Mouse (Mus musculus) inflammation-experienced regulatory T-cells, adult 6 months (primary cell): ENCODE data around the gene Asf1a. TPM values are rescaled to one million over a fixed set of nuclear protein-coding genes. Genes with fewer than 3 reads are reported as not detected.
"Not testable (repeated sequence)": the region's sequence is repeated elsewhere in the genome, so short reads cannot be mapped to it uniquely, and the experiment has no call there.

Source experiments
- ATAC-seq: one replicate; pipeline ENCODE4 v1.8.0; 2017
- polyA plus RNA-seq, 3 experiments: library from polyadenylated mRNA; unstranded; fragments of 100-300 nt; shearing (Covaris generic); gene quantifications; one replicate each; pipeline ENCODE4 v1.2.1; 2017

The Asf1a gene
- 10 to 100 TPM in 1 of 3 experiments, 1 to 10 TPM in 2; 6.5 to 12.8 (median 8.3) TPM for polyA plus RNA-seq

DNA sequence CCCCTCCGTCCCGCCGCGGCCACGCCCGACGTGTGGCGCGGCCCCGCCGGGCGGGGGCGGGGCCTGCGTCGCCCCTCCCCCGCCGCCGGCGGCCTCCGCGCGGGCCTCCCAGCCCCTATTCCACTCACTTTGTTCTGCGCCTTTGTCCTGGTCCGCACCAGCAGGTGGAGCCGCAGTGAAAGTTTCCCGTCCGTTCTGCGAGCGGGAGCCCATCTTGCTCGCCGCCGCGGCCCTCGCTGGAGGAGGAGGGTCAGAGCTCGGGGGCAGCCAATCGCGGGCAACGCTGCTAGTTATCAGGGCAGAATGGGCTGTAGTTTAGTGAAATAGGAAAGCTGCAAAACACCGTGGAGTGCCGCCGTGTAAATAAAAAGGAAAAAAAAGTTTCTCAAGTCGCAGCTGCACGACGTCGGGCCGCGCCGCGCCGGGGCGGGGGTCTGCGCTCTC lies at the start of gene Asf1a:
TSS of gene Asf1a (plus strand) at position 81 of the 444 bp plus-strand sequence.
- peak; percentile 87 for ATAC-seq

- ATAC-seq, result no peak
Measured at GRCm38 (mm10) chr10:53562001-53562400, 34.6 kb upstream of the Asf1a start.

GRCm38 (mm10) chr10:53565538-53565937 lies 31.0 kb upstream of the Asf1a start:
- ATAC-seq, result no peak

GRCm38 (mm10) chr10:53568531-53568930 lies 28.0 kb upstream of the Asf1a start:
- ATAC-seq, result no peak

DNA sequence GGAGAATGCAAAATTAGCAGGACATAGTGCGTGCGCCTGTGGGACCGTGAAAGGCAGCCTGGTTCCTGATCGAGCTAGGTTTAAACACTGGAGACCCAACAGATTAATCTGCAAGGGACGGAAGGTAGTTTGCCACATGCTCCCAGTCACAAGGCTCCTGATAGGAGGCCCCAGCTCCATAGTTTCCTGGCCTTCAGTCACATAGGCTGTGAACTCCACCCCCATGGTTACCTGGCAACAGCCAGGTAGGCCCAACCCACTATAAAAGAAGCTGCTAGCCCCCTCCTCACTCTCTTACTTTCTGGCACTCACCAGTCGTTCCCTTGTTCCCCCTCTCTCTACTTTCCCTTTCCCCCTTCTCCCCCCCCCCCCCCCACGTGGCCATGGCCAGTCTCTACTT lies 16.4 kb upstream of the Asf1a start:
- no peak for ATAC-seq

DNA sequence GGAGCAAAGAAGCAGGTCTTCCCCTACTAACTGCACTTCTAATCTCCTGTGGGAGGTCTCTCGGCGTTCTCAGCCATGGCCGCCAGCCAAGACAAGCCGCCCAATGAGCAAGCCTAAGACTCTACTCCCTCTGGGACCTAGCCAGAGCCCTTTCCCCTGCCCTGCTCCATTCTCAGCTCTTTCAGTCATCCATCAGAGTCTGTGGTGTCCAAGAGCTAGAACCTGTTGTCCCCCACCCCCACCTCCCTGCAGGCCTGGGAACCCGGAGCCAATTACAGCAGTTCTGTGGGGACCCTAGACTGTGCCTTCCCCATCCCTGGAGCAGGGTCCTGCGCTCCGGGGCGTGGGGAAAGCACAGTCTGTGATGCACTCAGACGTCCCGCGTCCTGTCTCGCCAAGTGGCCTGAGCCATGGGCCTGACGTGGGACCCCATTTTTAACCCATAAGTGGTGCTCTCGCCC lies 15.9 kb upstream of the Asf1a start:
- no peak for ATAC-seq

DNA sequence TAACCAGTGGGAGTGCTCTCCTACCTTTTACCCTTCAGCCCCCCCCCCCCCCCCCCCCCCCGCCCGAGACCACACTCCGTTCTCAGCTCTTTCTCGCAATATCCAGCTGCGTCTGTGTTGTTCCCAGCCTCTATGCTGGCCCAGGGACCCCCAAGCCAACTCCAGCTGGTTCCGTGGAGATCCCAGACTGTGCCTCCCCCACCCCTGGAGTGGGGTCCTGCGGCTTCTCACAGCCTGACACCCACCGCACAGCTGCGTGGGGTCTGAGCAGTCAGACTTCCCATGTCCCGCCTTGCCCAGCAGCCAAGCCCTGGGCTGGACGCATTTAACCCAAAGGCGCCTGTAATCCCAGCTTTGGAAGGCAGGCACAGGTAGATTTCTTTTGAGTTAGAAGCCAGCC lies 15.5 kb upstream of the Asf1a start:
- ATAC-seq, result no peak

- no peak for ATAC-seq
Measured at GRCm38 (mm10) chr10:53585777-53586176, 10.8 kb upstream of the Asf1a start.

- ATAC-seq, result peak; percentile 56
Measured at GRCm38 (mm10) chr10:53595744-53596676, 547 bp upstream of the Asf1a start.

- peak; percentile 6 for ATAC-seq
Measured at GRCm38 (mm10) chr10:53597121-53597881, 744 bp downstream of the Asf1a start.

GRCm38 (mm10) chr10:53598821-53599220 lies 2.3 kb downstream of the Asf1a start:
- no peak for ATAC-seq

GRCm38 (mm10) chr10:53605328-53605727 lies 8.8 kb downstream of the Asf1a start:
- ATAC-seq, result no peak

DNA sequence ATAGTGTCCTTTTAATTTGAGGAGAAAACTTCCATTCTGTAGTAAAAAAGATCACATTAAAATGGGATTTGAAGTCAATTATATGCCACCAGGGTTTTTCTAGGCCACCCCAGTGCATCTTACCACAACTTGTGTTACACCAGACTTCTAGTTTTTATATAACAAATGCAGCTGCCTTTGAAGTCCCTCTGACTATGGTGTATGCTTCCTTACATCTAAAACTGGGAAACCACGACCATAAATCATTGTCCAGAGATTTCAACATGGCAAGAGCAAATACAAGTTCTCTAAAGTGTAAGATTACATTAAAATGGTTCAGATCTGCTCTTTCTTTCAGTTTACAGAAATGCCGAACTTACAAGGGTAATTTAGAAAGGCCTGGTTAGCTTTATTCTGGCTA lies 11.7 kb downstream of the Asf1a start:
- ATAC-seq, result no peak

DNA sequence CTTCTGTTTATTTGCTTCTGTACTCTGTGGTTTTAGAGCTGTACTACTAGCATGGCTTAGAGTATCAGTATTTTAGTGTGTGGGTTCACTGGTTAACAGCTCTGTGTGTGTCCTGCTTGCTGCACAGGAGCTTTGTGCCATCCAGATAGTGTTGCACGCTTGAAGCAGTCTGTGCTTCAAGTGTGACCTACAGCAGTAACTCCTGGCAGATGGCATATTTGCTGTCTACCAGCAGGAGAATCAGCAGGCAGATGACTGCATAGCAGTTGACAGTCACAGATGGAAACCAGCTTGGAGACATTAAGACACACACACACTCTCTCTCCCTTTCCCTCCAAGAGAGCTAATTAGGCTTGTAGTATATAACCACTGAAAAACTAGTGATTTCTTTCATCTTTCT lies 15.6 kb downstream of the Asf1a start:
- ATAC-seq, result no peak

DNA sequence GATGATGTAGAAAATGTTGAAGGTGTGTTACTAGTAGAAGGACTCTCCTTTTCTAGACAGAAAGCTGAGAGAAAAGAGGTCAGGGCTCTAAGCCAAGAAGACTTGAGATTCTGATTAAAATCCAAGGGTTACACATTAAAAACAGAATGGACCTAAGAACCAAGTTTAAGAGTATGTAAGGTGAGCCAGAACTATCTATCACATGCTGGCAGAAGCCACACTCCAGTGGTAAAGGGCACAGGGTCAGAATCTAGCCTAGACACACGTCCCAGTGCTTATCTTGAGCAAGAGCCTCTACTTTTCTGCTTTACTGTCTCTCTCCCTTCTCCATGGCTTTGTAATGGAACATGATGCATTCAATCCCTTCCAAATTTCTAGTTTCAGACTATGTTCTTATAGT lies 17.4 kb downstream of the Asf1a start:
- no peak for ATAC-seq

GRCm38 (mm10) chr10:53615850-53616616 lies 19.5 kb downstream of the Asf1a start:
- ATAC-seq, result no peak

GRCm38 (mm10) chr10:53629247-53629917 lies 32.8 kb downstream of the Asf1a start:
- peak; percentile 78 for ATAC-seq

GRCm38 (mm10) chr10:53629918-53630250 lies 33.3 kb downstream of the Asf1a start:
- peak; percentile 81 for ATAC-seq

DNA sequence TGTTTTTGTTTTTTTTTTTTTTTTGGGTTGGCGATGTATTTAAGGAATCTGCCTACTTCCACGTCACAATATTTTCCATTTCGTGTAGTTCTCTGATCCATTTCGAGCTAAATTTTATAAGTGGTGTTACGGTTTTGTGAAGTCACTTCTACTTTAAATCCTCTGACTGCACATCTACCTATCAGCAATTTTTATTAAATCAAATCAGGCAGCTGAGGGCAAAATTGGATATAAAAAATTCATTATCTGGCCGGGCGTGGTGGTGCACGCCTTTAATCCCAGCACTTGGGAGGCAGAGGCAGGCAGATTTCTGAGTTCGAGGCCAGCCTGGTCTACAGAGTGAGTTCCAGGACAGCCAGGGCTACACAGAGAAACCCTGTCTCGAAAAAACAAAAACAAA lies 33.8 kb downstream of the Asf1a start, which contains the start of gene Mcm9:
TSS of gene Mcm9 (minus strand) at position 101 of the 400 bp plus-strand sequence.
- not testable (repeated sequence) for ATAC-seq

- ATAC-seq, result no peak
Measured at GRCm38 (mm10) chr10:53634160-53634559, 37.6 kb downstream of the Asf1a start.

DNA sequence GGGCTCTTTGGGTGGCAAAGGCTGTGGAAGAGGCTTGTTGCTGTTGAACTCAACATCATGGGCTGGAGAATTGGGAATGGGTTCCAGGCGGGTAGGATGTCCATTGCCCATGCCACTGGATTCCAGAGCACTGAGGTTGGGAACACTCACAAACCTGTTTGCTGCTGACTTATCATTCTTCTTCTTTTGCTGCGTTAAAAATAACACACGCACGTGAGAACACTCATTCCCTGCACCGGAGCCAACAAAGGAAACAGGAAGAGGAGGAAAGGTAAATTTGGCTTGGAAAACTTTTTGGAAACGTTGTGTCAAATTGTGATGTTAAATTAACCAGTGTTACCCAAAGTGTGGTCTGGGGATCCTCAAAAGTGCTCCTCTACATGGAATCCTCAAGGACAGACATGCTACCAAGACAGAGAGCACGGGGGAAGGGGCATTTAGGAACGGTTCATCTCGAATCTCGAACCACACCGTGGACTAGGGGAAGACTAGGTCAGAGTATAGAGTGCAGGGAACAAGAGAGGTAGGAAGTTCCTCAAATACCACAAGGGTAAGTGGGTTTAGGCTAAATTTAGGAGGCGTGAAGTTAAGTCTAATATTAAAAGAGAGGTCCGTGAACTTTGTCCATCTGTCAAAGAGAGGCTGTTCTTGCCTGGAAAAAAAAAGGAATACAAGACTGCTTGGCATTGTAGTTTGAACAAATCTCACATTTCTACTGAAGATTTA lies 38.9 kb downstream of the Asf1a start:
- no peak for ATAC-seq
